Mouse (Mus musculus) frontal cortex, adult (tissue): ENCODE data around the gene Mllt6.
"Not testable (repeated sequence)": the region's sequence is repeated elsewhere in the genome, so short reads cannot be mapped to it uniquely, and the experiment has no call there.

Experiments
- ATAC-seq: cut with Nextera tagmentation; 2 replicates; pipeline ENCODE4 v1.9.2; 2017; ENCODE audit warnings: mild to moderate bottlenecking, moderate library complexity, mixed read lengths; ENCODE audit not compliant: low TSS enrichment

The Mllt6 gene

DNA sequence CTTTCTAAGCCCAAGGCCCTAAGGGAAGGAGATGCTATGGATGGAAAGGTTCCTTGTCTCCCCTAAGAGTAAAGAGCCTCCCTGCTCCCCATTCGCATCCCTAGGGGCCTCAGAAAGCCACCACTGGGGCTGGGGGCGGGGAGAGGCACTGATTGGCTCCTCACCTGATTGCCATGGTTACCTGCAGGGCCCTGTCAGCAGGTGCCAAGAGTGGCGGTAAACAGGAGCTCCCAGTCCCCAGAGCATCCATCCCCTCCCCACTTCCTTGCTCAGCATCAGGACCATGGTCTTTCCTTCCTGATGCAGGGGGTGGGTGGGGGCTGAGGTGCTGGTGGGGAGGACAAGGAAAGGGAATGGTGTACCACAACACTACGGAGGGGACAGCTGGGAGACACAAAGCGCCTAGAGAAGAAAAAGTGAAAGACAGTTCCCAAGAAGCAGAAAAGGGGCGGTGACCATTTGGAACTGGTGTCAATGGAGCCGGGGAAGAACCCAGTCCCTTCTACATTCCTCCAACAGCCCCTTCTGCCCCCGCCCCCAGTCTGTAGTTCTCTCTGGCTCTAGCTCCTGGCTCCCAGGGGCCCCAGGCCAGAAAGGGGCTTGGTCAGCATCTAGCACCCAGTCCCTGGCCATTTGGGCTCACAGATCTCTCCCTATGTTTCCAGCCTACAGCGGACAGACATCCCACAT lies 32.6 kb downstream of the Mllt6 start:
- ATAC-seq: no peak

DNA sequence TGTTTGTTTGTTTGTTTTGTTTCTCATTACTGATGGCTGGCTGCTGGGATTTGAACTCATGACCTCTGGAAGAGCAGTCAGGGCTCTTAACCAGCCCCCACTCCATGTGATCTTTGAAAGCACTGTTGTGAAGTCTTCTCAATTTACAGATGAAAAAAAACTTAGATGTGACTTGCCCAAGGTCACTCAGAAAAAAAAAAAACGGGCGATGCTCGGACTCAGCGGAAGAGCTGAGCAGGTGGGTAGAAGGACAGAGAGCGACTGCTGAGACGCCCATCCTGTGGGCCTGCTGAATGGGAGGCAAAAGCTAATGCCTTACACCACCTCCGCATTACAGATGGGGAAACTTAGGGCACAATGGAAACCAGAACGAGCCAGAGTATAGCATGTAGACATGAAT lies 33.5 kb downstream of the Mllt6 start:
- no peak for ATAC-seq

DNA sequence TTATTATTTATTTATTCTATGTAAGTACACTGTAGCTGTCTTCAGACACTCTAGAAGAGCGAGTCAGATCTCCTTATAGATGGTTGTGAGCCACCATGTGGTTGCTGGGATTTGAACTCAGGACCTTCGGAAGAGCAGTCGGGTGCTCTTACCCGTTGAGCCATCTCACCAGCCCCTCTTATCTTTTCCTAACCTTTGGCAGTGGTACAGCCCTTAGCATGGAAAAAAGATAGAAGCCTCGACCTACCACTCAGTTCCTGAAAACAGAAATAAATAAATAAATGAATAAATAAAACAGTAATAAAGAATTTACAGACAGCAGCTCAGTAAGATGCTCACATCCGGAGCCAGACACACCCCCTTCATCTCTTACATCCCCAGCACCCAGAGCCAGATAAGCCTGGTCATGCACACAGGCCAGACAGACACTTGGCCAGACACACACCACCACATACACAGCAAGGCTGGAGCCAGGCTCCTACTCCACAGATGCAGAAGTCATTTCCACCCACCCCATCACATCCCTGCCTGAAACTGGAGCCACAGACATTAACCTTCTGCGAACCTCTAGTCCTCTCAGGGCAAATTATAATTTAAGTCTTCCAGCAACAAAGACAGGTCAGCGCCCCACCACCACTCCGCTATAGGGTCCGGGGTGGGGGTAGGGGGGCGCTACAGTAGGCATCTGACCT lies 34.1 kb downstream of the Mllt6 start:
- ATAC-seq: no peak

DNA sequence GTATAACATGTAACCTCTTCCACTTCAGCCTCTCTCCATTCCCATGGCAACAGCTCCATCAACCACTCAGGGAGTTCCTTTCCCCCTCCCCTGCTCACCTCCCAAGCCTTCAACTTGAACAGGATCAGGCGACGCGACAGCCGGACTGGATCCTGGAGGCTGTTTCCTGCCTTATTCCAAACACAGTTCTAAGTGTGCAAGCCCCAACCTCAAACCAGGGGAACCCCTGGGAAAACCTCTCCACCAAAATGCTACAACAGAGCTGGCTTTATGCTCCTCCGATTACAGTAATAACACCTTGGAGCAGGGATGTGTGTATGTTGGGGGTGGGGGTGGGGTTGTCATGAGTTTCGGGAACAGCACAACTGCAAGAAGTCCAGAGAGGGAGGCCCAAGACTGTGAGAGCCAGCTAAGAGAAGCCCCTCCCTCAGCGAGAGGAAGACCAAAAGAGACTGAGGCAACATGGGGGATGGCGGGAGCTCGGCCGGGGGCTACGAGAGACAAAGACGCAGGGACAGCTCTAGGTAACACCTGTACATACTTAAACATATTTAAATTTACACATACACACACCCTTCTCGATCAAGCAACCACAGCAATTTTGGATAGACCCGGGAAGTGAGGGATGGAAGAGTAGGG lies 34.8 kb downstream of the Mllt6 start:
- ATAC-seq: no peak

DNA sequence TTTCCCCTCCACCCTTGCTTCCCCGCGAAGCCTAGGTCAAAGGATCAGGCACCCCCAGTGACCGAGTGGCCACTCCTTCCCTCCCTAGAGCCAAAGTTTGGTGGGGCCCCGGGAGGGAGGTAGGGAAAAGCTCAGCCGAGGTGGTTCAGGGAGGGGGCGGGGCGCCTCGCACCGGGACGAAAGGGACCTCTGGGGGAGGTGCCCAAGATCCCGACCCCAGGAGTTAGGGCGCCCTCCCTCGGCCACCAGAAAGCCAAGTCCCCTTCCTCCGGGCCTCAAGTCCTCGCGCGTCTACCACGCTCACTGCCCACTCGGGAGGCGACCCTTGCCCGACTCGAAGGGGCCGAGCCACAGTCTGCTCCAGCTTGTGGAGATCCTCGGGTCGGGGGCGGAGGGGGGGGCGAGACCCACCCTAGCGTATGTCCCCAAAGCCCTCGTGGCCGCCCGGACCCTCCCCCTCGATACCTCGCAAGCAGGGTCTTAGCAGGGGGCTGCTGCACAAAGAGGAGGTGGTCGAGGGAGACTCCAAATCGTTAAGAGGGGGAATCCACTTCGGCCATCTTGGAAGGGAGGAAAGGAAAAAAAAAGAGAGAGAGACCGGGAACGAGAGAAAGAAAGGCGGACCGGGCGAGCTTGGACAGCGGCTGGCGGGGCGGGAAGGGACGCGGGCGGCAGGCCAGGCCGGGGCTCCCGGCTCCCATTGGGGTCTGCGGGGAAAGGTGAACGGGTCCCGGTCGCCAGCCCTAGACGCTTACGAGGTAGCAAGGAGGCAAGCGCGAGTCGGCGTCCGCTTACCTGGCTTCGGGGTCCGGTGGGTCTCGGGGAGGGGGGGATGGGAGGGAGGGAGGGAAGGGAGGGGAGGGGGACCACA lies 35.8 kb downstream of the Mllt6 start:
- ATAC-seq: no peak

DNA sequence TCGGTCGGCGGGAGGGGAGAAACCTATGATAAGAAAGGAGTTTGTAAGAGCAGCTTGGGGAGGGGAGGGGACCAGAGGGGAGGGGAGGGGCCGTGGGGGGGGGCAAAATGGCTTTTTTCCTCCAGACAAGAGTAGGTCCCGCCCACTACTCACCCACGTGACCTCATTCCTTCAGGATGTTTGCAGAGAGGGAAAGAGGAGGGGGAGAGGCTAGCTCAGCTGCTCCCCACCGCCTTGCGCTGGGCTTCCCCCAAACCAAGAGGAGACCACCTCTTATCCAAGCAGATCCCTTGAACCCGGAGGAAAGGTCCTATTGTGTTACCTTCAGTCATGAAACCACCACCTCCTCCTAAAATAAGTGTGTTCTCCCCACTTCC lies 36.4 kb downstream of the Mllt6 start:
- ATAC-seq: 0 out of 2 replicates have a peak, but pooled peaks have one; percentile 0

DNA sequence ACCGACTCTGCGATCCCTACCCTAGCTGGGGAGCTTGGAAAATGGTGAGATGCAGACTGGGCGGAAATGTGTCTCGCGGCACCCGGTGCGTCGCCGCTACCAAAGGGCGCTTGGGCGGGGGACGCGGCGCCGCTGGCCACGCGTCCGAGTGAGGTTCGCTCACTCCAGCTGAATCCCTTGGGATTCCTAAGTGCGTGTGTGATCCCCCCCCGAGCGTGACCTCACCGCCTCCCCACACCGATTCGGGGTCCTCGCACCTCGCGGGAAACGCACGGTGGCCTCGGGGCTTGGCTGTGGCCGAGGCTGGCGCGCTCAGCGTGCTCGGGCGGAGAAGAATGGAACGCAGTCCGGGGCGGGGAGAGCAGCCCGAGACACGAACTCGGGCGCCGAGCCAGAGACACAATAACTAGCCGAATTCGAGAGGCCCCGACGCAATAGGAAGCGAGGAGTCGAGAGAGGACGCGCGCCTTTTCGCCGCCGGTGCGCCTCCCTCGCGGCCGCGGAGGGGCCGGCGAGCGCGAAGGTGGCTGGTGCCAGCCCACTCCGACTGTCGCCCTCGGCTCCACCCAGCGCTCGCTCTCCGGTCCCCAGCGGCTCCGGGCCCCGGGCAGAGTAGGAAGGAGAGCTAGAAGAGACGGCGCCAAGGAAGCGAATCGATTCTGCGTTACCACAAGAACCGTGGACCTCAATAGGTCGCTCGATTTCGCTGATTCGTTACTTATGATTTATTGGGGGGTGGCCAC lies 37.0 kb downstream of the Mllt6 start, which contains the start of gene Pcgf2:
Gene Pcgf2, minus strand, starts transcription at position 495 of the 743 bp plus-strand sequence.
- ATAC-seq: peak; percentile 18; the same call in 1 of the 2 replicates

DNA sequence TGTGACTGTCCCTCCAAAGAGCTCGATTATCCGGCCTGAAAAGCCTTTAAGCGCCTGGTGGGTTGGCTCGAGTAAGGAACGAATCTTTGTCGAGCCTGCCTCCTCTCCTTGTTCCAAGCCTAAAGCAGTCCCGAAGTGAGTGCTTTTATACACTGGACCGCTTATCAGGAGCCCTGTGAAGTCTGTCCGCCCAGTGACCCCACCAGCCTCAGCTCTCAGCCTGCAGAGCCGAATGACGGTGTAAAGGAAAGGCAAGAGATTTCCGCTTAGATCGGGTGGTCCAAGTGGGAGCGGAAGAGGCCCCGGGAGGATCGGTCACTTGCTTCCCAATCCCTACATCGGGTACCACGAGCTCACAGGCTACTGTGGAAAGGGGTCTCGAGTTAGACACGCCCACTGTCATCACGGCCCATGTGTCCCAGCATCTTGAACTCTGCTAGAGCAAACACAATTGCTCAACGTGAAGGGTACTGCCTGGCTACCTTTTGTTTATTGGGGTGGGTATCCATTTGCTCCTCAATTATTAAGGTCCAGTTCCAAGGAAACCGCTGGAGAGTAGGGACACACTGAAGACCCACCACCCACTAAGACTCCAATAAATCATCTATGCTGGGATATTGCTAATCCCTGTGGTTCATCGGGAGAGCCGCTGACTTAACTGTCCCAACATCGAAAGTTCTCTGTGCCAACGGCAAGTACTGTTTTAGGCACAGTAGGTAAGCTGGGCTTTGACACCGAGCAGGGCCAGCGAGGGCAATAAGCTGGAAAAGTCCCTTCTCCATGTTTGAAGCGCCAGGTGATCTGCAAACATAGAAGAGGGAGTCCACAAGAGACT lies 37.7 kb downstream of the Mllt6 start:
- no peak for ATAC-seq

DNA sequence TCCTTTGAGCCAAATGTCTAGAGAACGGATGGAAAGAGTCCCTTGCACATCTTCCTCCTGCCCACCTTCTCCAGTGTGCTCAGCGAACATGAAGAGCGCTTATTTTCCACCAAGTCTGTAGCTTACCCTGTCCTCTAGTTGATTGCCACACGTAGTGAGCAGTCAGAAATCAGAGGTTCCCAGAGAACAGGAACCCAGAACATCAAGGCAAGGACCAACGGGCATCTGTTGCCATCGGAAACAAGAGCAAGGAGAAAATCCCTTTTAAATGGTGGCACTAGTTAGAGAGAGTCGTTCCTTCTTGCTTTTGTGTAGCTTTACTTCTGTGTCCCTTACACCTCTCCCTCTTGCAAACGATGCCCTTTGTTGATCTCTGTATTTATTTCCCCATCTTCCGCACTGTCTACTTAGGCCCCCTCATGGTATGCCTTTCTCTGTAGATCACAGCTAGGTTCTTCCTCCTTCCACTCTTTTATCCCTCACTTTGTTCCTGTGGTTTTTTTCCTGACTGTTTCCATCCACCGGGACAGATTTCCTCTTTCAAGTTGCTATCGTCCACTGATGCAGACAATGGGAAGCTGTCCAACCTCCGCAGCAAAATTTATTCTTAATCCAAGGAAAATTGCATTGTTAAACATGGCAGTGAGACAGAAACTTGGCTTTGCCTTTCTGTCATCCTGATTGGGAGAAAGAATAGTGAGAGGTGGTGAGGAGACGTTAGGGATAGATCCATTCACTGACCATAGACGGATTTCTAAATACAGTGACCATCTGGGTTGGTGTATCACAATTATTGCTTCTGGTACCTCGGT lies 38.6 kb downstream of the Mllt6 start:
- no peak for ATAC-seq

DNA sequence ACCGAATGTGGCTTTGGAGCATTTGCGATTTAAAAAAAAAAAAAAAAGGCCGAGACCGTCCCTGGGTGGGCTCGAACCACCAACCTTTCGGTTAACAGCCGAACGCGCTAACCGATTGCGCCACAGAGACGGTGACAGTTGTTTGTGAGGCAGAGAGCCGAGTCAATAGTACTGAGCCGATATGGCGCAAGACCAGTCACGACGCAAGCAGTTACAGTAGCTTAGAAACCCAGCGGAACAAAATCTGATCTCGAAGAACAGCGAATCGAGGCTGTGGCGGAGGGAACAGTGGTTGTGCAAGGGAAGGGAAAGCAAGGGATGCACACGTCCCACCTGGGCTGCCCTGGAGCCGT lies 39.2 kb downstream of the Mllt6 start:
- no peak for ATAC-seq

DNA sequence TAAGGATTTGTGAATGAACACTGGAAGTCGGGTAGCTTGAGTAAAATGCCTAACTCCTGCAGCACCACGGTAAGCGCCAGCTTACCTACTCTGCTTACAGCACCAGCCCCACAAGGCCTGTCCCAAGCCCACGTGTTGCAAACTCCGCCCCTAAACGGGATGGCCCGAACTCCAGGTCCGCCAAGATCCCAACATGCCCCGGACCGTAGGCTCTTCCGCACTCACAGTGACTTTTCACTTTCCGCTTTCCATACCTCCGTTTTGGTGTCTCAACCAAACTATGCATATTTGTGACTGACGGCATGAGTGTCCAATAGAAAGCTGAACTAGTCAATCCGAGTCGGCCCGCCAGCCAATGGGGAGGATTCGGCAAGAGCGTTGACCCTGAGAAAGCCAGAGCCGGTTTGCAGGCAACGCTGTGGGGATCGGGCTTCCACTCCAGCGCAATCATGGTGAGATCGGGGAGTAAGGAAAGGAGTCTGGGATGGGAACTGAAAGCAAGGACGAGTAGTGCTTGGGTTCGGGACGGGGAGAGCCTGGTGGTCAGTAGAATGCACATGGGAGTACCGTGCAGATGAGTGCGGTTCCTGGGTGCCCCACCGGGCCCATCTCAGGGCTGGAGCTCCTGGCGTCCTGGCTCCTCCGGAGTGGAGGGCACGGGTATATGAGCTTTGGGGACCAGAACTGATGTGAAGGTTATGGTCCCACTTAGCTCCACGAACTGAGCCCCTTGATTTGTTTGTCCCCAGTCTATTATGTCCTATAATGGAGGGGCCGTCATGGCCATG lies 40.0 kb downstream of the Mllt6 start, which contains the start of gene Psmb3:
Gene Psmb3, plus strand, starts transcription at position 361 of the 788 bp plus-strand sequence.
- peak; percentile 79 for ATAC-seq

DNA sequence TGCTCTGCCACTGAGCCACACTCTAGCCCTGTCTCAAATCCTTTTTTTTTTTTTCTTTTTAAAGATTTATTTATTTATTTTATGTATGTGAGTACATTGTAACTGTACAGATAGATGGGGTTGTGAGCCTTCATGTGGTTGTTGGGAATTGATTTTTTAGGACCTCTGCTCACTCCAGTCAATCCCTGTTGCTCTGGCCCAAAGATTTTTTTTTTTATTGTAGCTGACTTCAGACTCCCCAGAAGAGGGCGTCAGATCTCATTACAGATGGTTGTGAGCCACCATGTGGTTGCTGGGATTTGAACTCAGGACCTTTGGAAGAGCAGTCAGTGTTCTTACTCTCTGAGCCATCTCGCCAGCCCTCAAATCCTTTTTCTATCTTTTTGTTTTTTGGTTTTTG lies 46.9 kb downstream of the Mllt6 start:
- not testable (repeated sequence) for ATAC-seq

DNA sequence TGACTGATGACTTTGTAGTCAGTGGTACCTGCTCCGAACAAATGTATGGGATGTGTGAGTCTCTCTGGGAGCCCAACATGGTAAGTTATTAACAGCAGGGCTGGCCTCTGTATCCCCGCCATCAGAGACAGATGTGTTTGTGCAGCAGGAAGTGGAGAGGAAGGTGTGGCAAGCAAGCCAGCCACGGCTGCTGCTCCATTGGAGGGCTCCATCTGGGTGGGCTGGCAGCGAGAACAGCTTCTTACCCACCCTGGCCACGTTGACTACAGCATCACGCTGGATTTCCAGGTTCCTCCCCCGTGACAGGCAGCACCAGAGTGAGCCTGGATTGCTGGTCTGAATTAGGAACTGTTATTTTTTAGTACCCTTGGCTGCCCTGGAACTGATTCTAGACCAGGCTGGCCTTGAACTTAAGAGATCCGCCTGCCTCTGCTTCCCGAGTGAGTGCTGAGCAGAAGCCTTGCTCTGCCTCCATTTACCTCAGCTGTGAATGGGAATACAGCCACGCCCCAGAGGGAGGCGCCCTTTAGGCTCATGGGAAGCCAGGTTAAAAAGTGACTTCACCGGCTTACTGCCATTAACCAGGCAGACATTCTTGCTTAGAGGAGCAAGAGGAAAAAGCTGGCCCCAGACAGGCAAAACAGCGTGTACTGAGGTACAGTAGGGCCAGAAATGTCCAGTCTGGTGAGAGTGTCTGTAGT lies 48.1 kb downstream of the Mllt6 start:
- ATAC-seq: no peak

DNA sequence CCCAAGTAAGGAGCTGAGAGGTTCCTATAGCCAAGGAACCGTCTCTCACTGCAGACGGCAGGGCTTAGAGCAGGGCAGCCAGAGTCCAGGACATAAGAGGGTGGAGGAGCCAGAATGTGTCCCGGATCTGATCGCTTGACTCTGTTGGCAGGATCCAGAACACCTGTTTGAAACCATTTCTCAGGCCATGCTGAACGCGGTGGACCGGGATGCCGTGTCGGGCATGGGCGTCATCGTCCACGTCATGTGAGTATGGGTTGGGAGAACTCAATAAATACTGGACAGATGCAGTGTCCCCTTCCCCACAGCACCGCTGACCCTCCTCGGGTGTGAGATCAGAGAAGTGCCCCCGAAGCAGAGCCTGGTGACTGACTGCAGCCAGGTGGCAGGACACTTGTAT lies 49.1 kb downstream of the Mllt6 start:
- no peak for ATAC-seq

DNA sequence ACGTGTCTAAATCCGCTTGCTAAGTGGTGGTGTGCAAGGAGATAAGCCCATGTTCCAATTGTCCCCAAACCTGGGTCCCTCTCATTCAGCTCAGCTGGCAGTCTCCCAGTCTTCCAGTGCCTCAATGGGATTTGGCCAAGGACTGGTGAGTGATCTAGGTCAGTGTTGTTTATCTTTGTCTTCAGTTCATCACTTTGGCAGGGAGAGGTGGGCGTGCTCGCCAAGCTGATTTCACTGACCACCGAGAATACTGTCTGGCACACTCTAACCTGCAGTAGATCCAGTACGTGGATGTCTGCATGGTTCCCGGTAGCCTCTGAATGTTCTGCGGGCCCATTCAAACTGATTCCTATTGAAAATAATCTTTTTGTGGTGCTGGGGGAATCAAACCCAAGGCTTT lies 50.7 kb downstream of the Mllt6 start:
- no peak; the same call in 1 of the 2 replicates for ATAC-seq

DNA sequence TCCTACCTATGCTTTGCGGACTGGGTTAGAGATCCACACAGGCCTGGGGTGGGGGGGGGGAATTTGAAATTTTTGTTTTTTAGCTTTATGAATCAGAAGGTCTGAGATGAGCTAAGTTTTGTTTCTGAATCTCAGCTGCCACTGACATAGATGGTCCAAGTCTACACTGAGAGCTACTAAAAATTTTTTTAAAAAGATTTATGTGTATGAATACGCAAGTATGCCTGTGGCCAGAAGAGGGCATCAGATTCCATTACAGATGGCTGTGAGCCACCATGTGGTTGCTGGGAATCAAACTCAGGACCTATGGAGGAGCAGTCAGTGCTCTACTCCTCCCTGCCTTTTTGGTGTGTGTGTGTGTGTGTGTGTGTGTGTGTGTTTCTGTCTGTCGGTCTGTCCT lies 51.1 kb downstream of the Mllt6 start:
- ATAC-seq: no peak

DNA sequence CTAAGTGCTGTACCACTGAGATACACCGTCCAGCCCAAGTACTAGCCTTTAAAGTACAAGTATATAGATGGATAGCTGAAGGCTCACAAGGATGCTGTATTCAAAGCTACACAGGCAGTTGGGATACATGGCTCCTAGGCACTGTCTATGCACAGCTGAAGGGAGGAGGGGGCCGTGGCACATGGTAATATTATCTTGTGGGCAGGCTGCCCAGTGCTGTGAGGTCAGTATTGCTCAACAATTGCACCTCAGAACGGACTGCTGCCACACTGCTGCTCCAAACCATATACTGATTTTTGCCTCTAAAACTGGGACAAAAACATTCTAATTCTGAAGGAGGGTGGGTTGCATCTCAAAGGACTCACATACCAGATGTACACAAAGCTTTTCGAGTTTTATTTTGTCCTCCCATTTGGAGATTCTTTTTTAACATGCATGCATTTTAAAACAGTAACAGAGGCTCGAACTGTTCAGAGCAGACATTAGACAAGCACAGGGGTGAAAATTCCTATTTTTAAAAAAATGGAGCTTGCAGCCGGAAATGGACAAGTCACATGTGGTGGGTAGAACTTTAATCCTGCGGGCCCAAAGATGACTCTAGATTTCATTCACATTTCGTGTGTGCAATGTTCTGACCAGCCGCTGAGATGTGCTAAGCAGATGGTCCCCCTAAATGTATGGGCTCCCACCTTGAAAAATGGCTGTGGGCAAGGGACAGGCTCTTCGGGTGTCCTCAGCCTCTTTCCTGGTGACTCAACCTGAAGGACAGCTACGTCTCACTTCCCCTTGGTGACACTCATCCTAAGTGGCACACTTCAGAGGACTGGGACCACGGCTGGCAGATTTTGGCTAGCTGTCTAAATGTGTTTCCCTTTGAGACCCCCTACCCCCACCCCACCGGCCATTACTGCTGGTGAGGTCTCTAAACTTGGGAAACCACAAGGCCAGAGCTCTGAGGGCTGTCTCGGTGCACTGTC lies 51.9 kb downstream of the Mllt6 start:
- ATAC-seq: peak; percentile 28; the same call in 1 of the 2 replicates
